Mouse (Mus musculus) liver, adult (tissue): ENCODE results near the gene Tcfl5.

Experiments
- GATA4 ChIP-seq: IDR thresholded peaks from 2 replicates; pipeline ENCODE4 v1.6.1; 2014; ENCODE audit warnings: mild to moderate bottlenecking, low read length; ENCODE audit not compliant: insufficient replicate concordance

Tcfl5 gene

GRCm38 (mm10) chr2:180641576-180642554 is 643 bp downstream of the Tcfl5 start:
- no peak for TF ChIP-seq GATA4

- no peak for TF ChIP-seq GATA4
These were observed 30.6 kb downstream of the Tcfl5 start for GRCm38 (mm10) chr2:180611882-180612281.

GRCm38 (mm10) chr2:180610283-180610682 is 32.2 kb downstream of the Tcfl5 start:
- no peak for TF ChIP-seq GATA4

GRCm38 (mm10) chr2:180604781-180605180 is 37.7 kb downstream of the Tcfl5 start:
- TF ChIP-seq GATA4: no peak

GRCm38 (mm10) chr2:180600569-180601021 is 41.9 kb downstream of the Tcfl5 start:
- no peak for TF ChIP-seq GATA4

GRCm38 (mm10) chr2:180598157-180598705 is 44.3 kb downstream of the Tcfl5 start:
- no peak for TF ChIP-seq GATA4

- TF ChIP-seq GATA4: no peak
These were observed 45.0 kb downstream of the Tcfl5 start, which contains the start of gene Col9a3 for GRCm38 (mm10) chr2:180597490-180597889. Gene Col9a3, plus strand, starts transcription at chr2:180597790.

- peak; percentile 29; the same call in 1 of the 2 replicates for TF ChIP-seq GATA4
These were observed 53.2 kb downstream of the Tcfl5 start, which contains the start of gene Ogfr for GRCm38 (mm10) chr2:180589123-180589831. Gene Ogfr, plus strand, starts transcription at chr2:180589245.

GRCm38 (mm10) chr2:180588736-180589122 is 53.8 kb downstream of the Tcfl5 start:
- no peak for TF ChIP-seq GATA4

GRCm38 (mm10) chr2:180583154-180583507 is 59.4 kb downstream of the Tcfl5 start:
- no peak for TF ChIP-seq GATA4

GRCm38 (mm10) chr2:180582481-180583153 is 59.9 kb downstream of the Tcfl5 start:
- TF ChIP-seq GATA4: no peak; the same call in 1 of the 2 replicates

- no peak for TF ChIP-seq GATA4
These were observed 61.5 kb downstream of the Tcfl5 start, which contains the start of gene Mrgbp for GRCm38 (mm10) chr2:180581002-180581401. Gene Mrgbp, plus strand, starts transcription at chr2:180581304.

- no peak for TF ChIP-seq GATA4
These were observed 63.8 kb downstream of the Tcfl5 start for GRCm38 (mm10) chr2:180578686-180579085.

GRCm38 (mm10) chr2:180576482-180576881 is 66.0 kb downstream of the Tcfl5 start:
- no peak for TF ChIP-seq GATA4
